Mouse (Mus musculus) left cerebral cortex, postnatal 4 days (tissue): ENCODE data around the gene Olfr770. TPM values are rescaled to one million over a fixed set of nuclear protein-coding genes. Genes with fewer than 3 reads are reported as not detected.
"Not testable (repeated sequence)": the region's sequence is repeated elsewhere in the genome, so short reads cannot be mapped to it uniquely, and the experiment has no call there.

Experiments
- DNase-seq: peaks from one replicate; pipeline ENCODE4 v3.0.0-alpha.2; 2022
- intact Hi-C: fragments of 180-260 bp; cut with DNase I; formaldehyde crosslinking; loops from one replicate; pipeline ENCODE4 v1.15.1; 2025
- total RNA-seq, 2 experiments: library from RNA; stranded (reverse); gene quantifications; 2 replicates each; pipeline ENCODE4 v1.2.3; 2021

Olfr770 gene
- total RNA-seq = not detected

DNA sequence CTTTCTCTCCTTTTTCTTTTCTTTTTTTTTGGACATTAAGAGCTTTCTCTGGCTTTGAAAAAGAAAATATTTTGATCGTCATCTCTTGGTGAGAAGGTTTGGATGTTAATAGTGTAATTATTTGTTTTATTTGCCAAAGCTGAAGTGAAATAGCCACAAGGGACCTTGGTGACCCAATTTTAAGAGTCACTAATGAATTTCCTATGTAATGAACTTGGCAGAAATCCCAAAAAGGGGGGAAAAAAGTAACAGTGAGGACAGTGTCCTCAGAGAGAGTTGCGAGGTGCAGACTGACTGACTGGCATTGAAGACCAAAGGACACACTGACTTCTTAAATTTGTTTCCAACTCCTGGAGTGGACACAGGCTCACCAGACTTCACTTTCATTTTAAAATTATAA lies at the start of gene Olfr770:
TSS of gene Olfr770 (minus strand) at position 101 of the 400 bp plus-strand sequence.
- DNase-seq = no peak
- intact Hi-C loops = no loop called here

DNA sequence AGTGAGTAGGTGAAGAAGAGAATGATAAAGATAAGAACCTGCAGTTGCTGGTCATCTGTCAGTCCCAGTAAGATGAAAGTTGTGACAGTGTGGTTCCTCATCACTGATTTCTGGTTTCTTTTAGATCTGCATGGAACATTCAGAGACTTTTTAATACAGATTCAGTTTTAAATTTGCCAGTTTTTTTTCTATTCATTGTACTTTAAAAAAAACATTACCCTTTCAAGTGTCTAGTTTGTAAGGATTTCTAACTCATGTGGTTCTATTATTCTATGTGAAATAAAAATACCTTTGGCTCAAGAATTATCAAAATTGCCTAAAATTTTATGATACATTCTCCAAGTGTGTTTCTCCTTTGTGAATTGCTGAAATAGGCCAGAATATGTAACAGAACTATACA lies 48.5 kb upstream of the Olfr770 start, which contains the start of gene Olfr773:
TSS of gene Olfr773 (minus strand) at position 101 of the 400 bp plus-strand sequence.
- intact Hi-C loops, DNase-seq: not testable (repeated sequence)

DNA sequence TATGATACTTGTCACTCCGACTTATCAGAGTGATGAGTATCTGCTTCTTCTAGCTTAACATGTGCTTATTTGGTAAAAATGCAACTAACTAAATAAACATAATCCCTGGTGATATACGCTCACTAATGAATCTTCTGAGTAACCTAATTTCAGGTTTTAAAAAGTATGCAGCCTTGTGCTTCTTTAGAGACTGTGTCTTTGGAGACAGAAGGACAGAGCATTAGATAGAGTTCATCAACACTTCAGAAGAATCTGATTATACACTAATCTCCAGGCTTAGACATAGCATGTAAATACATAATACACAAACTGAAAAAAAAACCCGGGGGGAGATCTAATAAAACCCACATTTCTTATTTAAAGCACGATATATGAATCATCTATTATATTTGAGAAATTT lies 39.0 kb upstream of the Olfr770 start, which contains the start of gene Olfr772:
TSS of gene Olfr772 (minus strand) at position 101 of the 400 bp plus-strand sequence.
- DNase-seq, intact Hi-C loops: not testable (repeated sequence)

- DNase-seq = no peak
- intact Hi-C loops = no loop called here
These were observed 25.9 kb upstream of the Olfr770 start, which contains the start of gene Olfr771 for GRCm38 (mm10) chr10:129164651-129165050. Gene Olfr771 (minus strand): TSS chr10:129164751.

DNA sequence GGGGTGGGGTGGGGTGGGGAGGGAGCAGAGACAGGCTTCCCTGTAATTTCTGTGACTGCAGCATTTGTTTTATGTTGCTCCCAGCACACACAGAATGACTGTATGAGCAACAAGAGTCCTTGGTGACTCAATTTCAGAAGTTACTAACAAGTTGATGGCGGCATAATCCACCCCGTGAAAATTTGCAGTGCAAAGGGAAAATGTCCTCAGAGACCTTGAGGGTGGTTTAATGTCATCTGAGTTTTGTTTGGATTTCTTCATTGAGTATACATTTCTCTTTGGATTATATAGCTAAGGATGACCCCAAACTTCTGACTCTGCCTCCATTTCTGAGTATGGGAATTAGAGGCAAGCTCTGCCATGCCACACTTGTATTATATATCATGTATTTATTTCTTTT lies 21.0 kb downstream of the Olfr770 start, which contains the start of gene Olfr769:
TSS of gene Olfr769 (minus strand) at position 101 of the 400 bp plus-strand sequence.
- intact Hi-C loops = no loop called here
- DNase-seq = no peak

GRCm38 (mm10) chr10:129115146-129115545 lies 23.7 kb downstream of the Olfr770 start:
- no peak for DNase-seq
- intact Hi-C loops = no loop called here

DNA sequence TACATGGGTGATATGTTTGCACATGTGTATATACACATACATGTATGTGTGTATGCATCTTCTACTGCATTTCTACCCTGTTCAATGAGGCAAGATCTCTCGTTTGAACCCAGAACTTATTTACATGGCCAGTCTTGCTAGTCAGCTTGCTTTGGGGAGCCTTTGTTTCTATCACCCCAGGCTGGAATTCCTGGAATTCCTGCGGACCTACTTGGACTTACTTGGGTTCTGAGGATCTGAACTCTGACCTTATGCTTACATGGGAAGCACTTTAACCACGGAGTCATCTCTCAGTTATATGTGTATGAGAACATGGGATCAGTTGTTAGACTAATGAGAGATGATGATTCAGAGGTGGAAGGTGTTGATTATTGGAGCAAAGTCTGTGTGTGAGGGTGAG lies 37.6 kb downstream of the Olfr770 start:
- intact Hi-C loops = no loop called here
- no peak for DNase-seq

GRCm38 (mm10) chr10:129099275-129099674 lies 39.5 kb downstream of the Olfr770 start, which contains the start of gene Olfr768:
Gene Olfr768 (minus strand): TSS chr10:129099375.
- no peak for DNase-seq
- intact Hi-C loops = no loop called here

GRCm38 (mm10) chr10:129082810-129083209 lies 56.0 kb downstream of the Olfr770 start, which contains the start of gene Olfr767:
Gene Olfr767 (minus strand): TSS chr10:129082910.
- DNase-seq, intact Hi-C loops: not testable (repeated sequence)

Other genes with a start within 250 kb of the Olfr770 start
- 10 to 100 TPM; 18.8 to 20.1 TPM for gene Gdf11, start 247.3 kb downstream of the Olfr770 start, total RNA-seq
- gene Cd63, start 238.0 kb downstream of the Olfr770 start, total RNA-seq = 10 to 100 TPM; 52.7 to 64.3 TPM
- 1 to 10 TPM; 5.4 to 6.1 TPM for gene Rdh5, start 216.1 kb downstream of the Olfr770 start, total RNA-seq
- 10 to 100 TPM; 90.7 to 91.9 TPM for gene Bloc1s1, start 215.0 kb downstream of the Olfr770 start, total RNA-seq
- gene Itga7, start 205.2 kb downstream of the Olfr770 start, total RNA-seq = 1 to 10 TPM; 8.9 to 9.1 TPM
- gene Mettl7b, start 178.0 kb downstream of the Olfr770 start, total RNA-seq = not detected
- not detected for gene Olfr9, start 149.6 kb downstream of the Olfr770 start, total RNA-seq
- not detected for gene Olfr763, start 128.2 kb downstream of the Olfr770 start, total RNA-seq
- gene Olfr764-ps1, start 99.1 kb downstream of the Olfr770 start, total RNA-seq = not detected
- not detected for gene Olfr765, start 89.0 kb downstream of the Olfr770 start, total RNA-seq
- gene Olfr766-ps1, start 70.0 kb downstream of the Olfr770 start, total RNA-seq = not detected
- gene Olfr767, start 56.1 kb downstream of the Olfr770 start, total RNA-seq = under 1 TPM in 1 of 2 experiments, not detected in 1; 0.14 TPM
- not detected for gene Olfr768, start 39.6 kb downstream of the Olfr770 start, total RNA-seq
- not detected for gene Olfr769, start 21.1 kb downstream of the Olfr770 start, total RNA-seq
- gene Olfr771, start 25.8 kb upstream of the Olfr770 start, total RNA-seq = not detected
- gene Olfr772, start 38.9 kb upstream of the Olfr770 start, total RNA-seq = not detected
- gene Olfr773, start 48.4 kb upstream of the Olfr770 start, total RNA-seq = not detected
- not detected for gene Olfr774, start 97.2 kb upstream of the Olfr770 start, total RNA-seq
- gene Olfr775, start 109.4 kb upstream of the Olfr770 start, total RNA-seq = not detected
- not detected for gene Olfr776, start 120.1 kb upstream of the Olfr770 start, total RNA-seq
- not detected for gene Olfr777, start 132.5 kb upstream of the Olfr770 start, total RNA-seq
- gene Olfr780, start 179.1 kb upstream of the Olfr770 start, total RNA-seq = not detected
- gene Olfr781, start 189.9 kb upstream of the Olfr770 start, total RNA-seq = not detected
- gene Olfr782, start 209.9 kb upstream of the Olfr770 start, total RNA-seq = not detected
- under 1 TPM; 0.26 to 0.32 TPM for gene Olfr784, start 245.1 kb upstream of the Olfr770 start, total RNA-seq